Mouse (Mus musculus): ENCODE measurements around the gene Dffb. TPM values are rescaled to one million over a fixed set of nuclear protein-coding genes. Genes with fewer than 3 reads are reported as not detected.

Dffb gene
- total RNA-seq (2023) = 10 to 100 TPM; 30.7 to 37.0 TPM

DNA sequence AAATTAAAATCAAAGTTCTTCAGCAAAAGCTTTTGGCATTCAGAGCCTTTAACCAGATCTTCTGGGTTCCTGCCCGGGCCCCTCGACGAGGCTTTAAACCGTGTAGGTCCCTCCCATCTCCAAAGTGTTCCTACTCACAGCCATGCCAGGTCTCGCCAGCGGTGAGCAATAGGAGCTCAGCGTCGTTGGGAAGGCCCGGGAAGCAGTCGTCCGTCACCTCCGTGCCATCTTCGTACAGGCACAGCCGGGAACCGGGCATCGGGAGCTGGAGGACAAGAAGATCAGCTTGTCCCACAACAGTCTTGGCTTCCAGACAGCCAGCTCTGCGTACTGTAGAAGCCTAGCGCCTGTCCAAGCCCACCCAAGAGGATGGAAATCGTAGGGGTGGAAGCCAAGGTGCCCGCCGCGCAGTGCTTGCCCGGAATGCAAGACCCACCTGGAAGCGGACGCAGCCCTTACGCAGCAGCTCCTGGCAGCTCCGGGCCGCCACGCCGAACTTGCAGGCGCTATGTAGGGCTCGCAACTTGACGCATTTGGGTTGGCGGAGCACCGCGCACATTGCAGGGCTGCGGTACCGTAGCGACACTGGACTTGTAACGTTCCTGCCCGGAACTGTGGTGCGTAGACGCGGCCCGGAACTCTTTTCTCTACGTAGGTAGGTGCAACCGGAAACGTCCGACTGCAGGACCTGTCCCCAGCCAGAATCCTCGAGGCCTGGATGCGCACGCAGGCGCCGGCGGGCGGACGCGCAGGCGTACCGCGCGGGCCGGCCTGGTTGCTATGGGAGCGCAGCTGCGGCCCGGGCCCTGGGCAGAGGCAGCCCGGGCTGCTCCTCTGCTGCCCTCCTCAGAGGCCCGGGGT, at the start of gene Dffb, which contains the start of gene Cep104:
Dffb (minus strand) TSS at position 696 of the 861 bp plus-strand sequence.
Cep104 (plus strand) TSS at position 764 of the 861 bp plus-strand sequence.

DNA sequence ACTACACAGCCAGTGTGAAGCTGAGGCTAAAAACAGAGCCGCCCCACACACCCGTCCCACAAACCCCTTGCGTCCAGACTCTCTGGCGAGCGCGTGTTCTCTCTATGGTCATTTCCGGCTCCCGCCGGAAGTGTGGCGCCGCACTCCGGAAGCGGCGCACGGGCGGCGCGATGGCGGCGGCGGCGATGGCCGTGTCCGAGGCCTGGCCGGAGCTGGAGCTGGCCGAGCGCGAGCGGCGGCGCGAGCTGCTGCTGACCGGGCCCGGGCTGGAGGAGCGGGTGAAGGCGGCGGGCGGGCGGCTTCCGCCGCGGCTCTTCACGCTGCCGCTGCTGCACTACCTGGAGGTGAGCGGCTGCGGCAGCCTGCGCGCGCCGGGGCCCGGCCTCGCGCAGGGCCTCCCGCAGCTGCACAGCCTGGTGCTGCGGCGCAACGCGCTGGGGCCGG, 36.7 kb upstream of the Dffb start, which contains the start of gene Lrrc47:
Lrrc47 (plus strand) TSS at position 86 of the 444 bp plus-strand sequence.

DNA sequence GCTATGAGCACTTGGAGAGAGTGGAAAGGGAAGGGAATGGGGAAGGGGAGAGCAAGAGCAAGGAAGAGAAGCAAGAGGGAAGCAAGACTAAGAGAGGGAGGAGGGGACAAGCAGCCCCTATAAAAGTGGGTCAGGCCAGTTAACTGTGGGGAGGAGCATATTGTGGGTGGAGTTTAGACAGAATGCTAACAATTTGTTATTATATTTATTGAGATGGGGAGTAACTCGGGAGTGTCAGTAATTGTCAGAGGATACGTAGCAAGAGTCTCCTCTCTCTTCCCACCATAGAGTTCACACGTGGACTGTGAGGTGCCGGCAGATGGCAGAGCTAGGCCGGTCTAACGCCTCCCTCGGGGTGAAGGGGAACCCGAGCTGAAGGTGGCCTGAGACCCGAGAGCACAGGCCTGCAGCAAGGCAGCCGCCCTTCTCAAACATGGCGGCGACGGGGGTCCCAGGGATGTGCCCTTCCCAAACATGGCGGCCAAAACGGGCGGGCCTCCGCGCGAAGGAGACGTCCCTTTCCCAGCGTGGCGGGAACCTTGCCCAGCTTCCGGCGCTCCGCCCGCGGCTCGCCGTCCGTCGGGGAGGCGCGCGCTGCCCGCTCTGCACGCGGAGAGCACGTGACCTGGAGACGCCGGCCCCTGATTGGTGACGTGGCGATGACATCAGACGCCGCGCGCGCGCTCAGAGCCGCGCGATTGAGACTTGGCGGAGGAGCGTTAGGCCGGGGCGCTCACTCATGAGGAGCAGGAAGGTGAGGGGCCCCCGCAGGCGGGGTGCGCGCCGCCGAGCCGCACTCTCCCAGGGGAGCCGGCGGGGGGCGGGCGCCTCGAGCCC, 18.1 kb downstream of the Dffb start, which contains the start of gene A430005L14Rik:
A430005L14Rik (plus strand) TSS at position 669 of the 837 bp plus-strand sequence.

Other genes with a start within 250 kb of the Dffb start
- gene A430005L14Rik, start 17.9 kb downstream of the Dffb start, total RNA-seq (2023) = 10 to 100 TPM; 18.9 to 24.3 TPM
- gene Cep104, start 68 bp upstream of the Dffb start, total RNA-seq (2023) = 10 to 100 TPM; 15.6 to 21.1 TPM
- gene Lrrc47, start 36.6 kb upstream of the Dffb start, total RNA-seq (2023) = 10 to 100 TPM; 65.8 to 68.6 TPM
- not detected for gene Smim1, start 51.1 kb upstream of the Dffb start, total RNA-seq (2023)
- not detected for gene Ccdc27, start 67.6 kb upstream of the Dffb start, total RNA-seq (2023)
- gene Trp73, start 165.1 kb upstream of the Dffb start, total RNA-seq (2023) = not detected
- 10 to 100 TPM; 18.6 to 21.9 TPM for gene Wrap73, start 167.2 kb upstream of the Dffb start, total RNA-seq (2023)
- 100 to 1,000 TPM; 179 to 184 TPM for gene Tprgl, start 185.5 kb upstream of the Dffb start, total RNA-seq (2023)
- under 1 TPM in 1 of 2 experiments, not detected in 1; 0.09 TPM for gene Megf6, start 195.6 kb upstream of the Dffb start, total RNA-seq (2023)